Mouse (Mus musculus): Measurements from ENCODE around the gene Ttll1. TPM values are rescaled to one million over a fixed set of nuclear protein-coding genes. Genes with fewer than 3 reads are reported as not detected.

Gene Ttll1
- polyA plus RNA-seq, 1 experiment, result not detected

DNA sequence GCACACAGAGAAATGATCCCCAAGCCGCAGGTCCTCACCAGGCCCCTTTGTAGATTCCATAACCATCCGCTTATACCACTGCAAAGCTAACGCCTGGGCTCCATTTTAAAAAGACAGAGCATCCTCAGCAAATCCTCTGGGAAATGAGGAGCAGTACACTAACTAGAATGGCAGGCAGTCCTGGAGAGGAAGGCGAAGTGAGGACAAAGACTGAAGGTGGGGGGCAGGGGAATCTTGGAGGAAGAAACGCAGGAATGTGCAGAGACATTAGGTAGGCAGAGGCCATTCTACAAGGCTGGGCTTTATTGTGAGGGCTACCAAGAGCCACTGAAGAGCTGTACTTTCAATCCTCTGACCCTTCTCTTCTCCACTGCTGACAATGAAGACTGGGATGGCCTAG, 65.3 kb downstream of the Ttll1 start:
- H3K27ac ChIP-seq (ENCODE audit: insufficient read depth, low read depth, low read length), result peak overlapping the region; percentile 88
- H3K4me1 ChIP-seq (ENCODE audit: control insufficient read depth, insufficient read depth, low read length), result peaks cover 32% of the 10 kb centered on the region
- 70% methylated on average over 5 of the region's 5 CpGs for WGBS
- TF ChIP-seq POLR2A (IDR thresholded peaks at IDR 0.05; ENCODE audit: insufficient read depth, low read depth, low read length), result no peak
- peak overlapping the region; percentile 31 for H3K4me3 ChIP-seq (ENCODE audit: insufficient read depth, low read depth, low read length)

DNA sequence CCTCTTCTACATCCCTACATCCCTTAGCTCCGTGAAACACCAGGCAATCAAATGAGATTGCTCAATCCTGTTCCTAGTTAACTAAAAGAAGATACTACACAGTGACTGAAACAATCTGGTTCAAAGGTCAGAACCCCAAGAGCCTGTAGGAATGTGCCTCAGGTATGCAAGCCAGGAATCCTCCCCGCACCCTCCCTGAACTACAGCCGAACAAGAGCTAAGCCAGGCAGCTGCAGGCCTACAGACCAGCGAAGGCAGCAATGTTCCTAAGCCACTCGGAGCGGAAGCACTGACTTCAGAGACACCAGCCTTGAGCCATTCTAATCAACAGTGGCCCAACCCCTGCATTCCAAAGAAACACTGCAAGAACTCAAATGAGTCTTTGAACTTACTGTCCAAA, 66.3 kb downstream of the Ttll1 start:
- Histone ChIP-seq H3K4me3 (ENCODE audit: insufficient read depth, low read depth, low read length) (no peak overlapping the region), H3K4me1 (ENCODE audit: control insufficient read depth, insufficient read depth, low read length) (peaks cover 30% of the 10 kb centered on the region), H3K27ac (ENCODE audit: insufficient read depth, low read depth, low read length) (no peak overlapping the region; the same call in 1 of the 2 replicates)
- TF ChIP-seq CTCF (IDR thresholded peaks at IDR 0.05; ENCODE audit: insufficient read depth, low read depth, low read length), result no peak
- no peak for TF ChIP-seq POLR2A (IDR thresholded peaks at IDR 0.05; ENCODE audit: insufficient read depth, low read depth, low read length)
- WGBS, result 75% methylated on average over 6 of the region's 6 CpGs

DNA sequence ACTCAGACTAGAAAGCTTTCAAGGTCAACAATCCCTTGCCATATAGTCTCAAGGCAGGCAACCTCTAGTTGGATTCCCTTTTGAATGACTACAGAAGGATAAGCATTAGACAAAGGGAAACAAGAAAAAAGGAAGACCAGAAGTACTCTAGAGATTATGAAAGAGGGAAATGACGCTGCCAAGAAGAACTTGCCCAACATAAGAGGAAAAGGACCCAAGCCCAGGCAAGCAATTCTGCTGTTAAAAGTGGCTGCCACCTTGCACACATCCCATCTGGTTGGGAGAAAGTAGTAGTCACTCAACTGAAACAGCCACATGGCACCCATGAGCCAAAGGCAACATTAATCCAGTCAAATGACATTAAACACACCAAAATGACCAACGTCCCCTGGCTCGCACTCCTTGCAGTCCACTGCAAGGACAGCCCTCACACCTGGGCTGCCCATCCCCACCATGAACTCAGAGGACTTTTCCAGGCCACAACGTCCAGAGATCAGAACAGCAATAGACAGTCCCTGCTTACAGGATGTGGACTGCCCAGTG, 68.1 kb downstream of the Ttll1 start:
- 91% methylated on average over 4 of the region's 4 CpGs for WGBS
- Histone ChIP-seq H3K27ac (ENCODE audit: insufficient read depth, low read depth, low read length) (no peak overlapping the region), H3K4me3 (ENCODE audit: insufficient read depth, low read depth, low read length) (no peak overlapping the region), H3K4me1 (ENCODE audit: control insufficient read depth, insufficient read depth, low read length) (peaks cover 21% of the 10 kb centered on the region; the same call in 1 of the 2 replicates)
- no peak for TF ChIP-seq CTCF (IDR thresholded peaks at IDR 0.05; ENCODE audit: insufficient read depth, low read depth, low read length)
- no peak for TF ChIP-seq POLR2A (IDR thresholded peaks at IDR 0.05; ENCODE audit: insufficient read depth, low read depth, low read length)

DNA sequence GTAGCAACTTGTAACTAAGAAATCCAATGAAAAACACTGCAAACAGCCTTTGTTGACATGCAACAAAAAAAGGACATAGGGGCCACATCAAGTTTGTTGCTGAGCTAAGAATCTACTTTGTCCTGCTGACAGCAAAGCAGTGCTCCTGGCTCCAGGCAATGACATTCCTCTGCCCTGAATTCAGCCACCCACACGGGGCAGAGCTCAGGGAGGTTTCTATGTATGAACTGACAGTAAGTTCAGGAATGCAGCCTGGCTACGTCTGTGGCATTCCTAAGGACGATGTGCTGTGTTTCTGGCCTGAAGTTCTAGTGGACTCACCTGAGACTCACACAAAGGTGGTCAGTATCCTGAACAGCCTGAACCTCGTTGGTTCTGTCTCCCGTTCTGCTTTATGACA, 70.0 kb downstream of the Ttll1 start:
- Histone ChIP-seq H3K4me1 (ENCODE audit: control insufficient read depth, insufficient read depth, low read length) (peaks cover 24% of the 10 kb centered on the region), H3K4me3 (ENCODE audit: insufficient read depth, low read depth, low read length) (no peak overlapping the region), H3K27ac (ENCODE audit: insufficient read depth, low read depth, low read length) (peak overlapping the region; percentile 8; the same call in 1 of the 2 replicates)
- 54% methylated on average over 5 of the region's 5 CpGs for WGBS
- TF ChIP-seq POLR2A (IDR thresholded peaks at IDR 0.05; ENCODE audit: insufficient read depth, low read depth, low read length) (no peak), CTCF (IDR thresholded peaks at IDR 0.05; ENCODE audit: insufficient read depth, low read depth, low read length) (no peak)

DNA sequence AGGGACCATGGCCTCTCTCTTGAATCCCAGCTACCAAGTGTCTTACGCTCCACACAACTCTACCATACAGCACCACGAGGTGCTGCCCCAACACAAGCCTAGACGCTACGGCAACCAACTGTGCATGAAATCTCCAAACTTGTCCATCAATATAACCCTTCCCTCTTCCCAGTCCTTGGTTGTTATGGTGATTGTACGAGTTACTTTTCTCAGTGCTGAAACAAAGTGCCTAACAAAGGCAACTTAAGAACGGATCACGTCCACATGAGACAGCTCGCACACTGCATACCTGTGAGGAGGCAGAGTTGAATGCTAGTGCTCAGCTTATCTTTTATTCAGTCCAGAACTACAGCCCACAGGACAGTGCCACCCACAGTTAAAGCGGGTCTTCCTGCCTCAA, 74.2 kb downstream of the Ttll1 start:
- Histone ChIP-seq H3K27ac (ENCODE audit: insufficient read depth, low read depth, low read length) (peak overlapping the region; percentile 59; the same call in 1 of the 2 replicates), H3K4me3 (ENCODE audit: insufficient read depth, low read depth, low read length) (no peak overlapping the region), H3K4me1 (ENCODE audit: control insufficient read depth, insufficient read depth, low read length) (peaks cover 36% of the 10 kb centered on the region)
- no peak for TF ChIP-seq POLR2A (IDR thresholded peaks at IDR 0.05; ENCODE audit: insufficient read depth, low read depth, low read length)
- no peak for TF ChIP-seq CTCF (IDR thresholded peaks at IDR 0.05; ENCODE audit: insufficient read depth, low read depth, low read length)
- 73% methylated on average over 9 of the region's 9 CpGs for WGBS

DNA sequence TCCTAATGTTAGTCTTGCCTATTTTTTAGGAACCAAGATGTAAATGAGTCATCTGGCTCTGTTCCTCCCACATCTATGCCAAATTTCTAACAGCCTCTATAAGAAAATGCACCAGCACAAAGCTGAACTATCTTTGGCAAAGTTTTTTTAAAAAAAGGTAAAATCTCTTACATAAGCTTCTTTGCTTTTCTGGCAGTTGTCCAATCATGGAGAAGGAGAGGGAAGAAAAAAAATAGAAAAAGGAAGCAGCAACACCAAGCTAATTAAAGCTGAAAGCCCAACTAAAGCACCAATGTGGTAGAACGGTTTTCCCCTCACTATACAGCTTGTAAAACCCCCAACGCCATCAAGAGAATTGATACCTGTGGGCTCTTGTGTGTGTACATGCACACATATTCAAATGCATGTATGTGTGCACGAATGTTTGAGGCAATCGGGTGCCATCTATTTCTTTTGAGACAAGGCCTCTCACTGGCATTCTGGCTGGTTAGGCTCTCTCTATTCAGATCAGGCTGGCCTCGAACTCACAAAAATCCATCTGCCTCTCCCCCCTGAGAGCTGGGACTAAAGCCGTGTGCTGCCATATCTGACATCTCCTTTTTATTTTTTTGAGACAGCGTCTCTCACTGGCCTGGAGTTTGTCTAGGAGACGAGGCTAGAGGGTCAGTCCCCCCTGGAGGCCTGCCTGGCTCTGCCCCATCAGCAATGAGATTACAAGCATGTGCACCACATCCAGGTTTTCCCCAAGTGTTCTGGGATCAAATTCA, 75.2 kb downstream of the Ttll1 start:
- Histone ChIP-seq H3K27ac (ENCODE audit: insufficient read depth, low read depth, low read length) (peak overlapping the region; percentile 59), H3K4me1 (ENCODE audit: control insufficient read depth, insufficient read depth, low read length) (peaks cover 32% of the 10 kb centered on the region), H3K4me3 (ENCODE audit: insufficient read depth, low read depth, low read length) (no peak overlapping the region)
- no peak for TF ChIP-seq CTCF (IDR thresholded peaks at IDR 0.05; ENCODE audit: insufficient read depth, low read depth, low read length)
- TF ChIP-seq POLR2A (IDR thresholded peaks at IDR 0.05; ENCODE audit: insufficient read depth, low read depth, low read length), result no peak
- 48% methylated on average over 8 of the region's 8 CpGs for WGBS

DNA sequence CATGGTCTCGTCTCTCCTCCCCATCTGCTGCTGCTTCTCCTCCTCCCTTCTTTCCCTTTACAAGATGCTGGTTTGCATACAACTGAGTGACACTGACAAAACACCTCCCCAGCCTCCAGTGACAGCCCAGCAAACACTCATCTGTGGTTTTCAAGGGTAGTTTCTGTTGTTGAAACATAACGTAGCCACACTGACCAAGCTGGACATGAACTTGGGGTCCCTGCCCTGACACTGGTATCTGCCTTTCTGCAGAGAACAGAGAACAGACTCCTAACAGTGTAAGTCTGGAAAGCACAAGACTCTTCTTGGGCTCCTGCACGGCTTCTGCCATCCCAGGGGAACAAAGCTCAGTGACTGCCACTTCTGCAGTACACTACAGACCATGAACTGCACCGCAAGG, 76.0 kb downstream of the Ttll1 start:
- Histone ChIP-seq H3K4me3 (ENCODE audit: insufficient read depth, low read depth, low read length) (no peak overlapping the region), H3K4me1 (ENCODE audit: control insufficient read depth, insufficient read depth, low read length) (peaks cover 31% of the 10 kb centered on the region), H3K27ac (ENCODE audit: insufficient read depth, low read depth, low read length) (peak overlapping the region; percentile 91)
- TF ChIP-seq CTCF (IDR thresholded peaks at IDR 0.05; ENCODE audit: insufficient read depth, low read depth, low read length) (no peak), POLR2A (IDR thresholded peaks at IDR 0.05; ENCODE audit: insufficient read depth, low read depth, low read length) (no peak)
- 51% methylated on average over 4 of the region's 4 CpGs for WGBS

Other genes starting within 250 kb of the Ttll1 start
- gene Arfgap3, start 160.6 kb downstream of the Ttll1 start, polyA plus RNA-seq (2012; ENCODE audit: insufficient read depth, insufficient read length, low replicate concordance, missing spikeins), result not detected in 2 replicates
- 149 TPM in 1 of 2 replicates, not detected in the other for gene Pacsin2, start 46.3 kb downstream of the Ttll1 start, polyA plus RNA-seq (2012; ENCODE audit: insufficient read depth, insufficient read length, low replicate concordance, missing spikeins)
- gene Bik, start 16.0 kb upstream of the Ttll1 start, polyA plus RNA-seq (2012; ENCODE audit: insufficient read depth, insufficient read length, low replicate concordance, missing spikeins), result not detected in 2 replicates
- not detected in 2 replicates for gene Tspo, start 52.7 kb upstream of the Ttll1 start, polyA plus RNA-seq (2012; ENCODE audit: insufficient read depth, insufficient read length, low replicate concordance, missing spikeins)
- gene Mcat, start 52.9 kb upstream of the Ttll1 start, polyA plus RNA-seq (2012; ENCODE audit: insufficient read depth, insufficient read length, low replicate concordance, missing spikeins), result not detected in 2 replicates
- gene Ttll12, start 84.3 kb upstream of the Ttll1 start, polyA plus RNA-seq (2012; ENCODE audit: insufficient read depth, insufficient read length, low replicate concordance, missing spikeins), result not detected in 2 replicates
- not detected in 2 replicates for gene Scube1, start 214.1 kb upstream of the Ttll1 start, polyA plus RNA-seq (2012; ENCODE audit: insufficient read depth, insufficient read length, low replicate concordance, missing spikeins)

Data from olfactory bulb, adult 2 months (tissue).